10 mouse cellular contexts compared by ENCODE assay signal in the genomic region with DNA sequence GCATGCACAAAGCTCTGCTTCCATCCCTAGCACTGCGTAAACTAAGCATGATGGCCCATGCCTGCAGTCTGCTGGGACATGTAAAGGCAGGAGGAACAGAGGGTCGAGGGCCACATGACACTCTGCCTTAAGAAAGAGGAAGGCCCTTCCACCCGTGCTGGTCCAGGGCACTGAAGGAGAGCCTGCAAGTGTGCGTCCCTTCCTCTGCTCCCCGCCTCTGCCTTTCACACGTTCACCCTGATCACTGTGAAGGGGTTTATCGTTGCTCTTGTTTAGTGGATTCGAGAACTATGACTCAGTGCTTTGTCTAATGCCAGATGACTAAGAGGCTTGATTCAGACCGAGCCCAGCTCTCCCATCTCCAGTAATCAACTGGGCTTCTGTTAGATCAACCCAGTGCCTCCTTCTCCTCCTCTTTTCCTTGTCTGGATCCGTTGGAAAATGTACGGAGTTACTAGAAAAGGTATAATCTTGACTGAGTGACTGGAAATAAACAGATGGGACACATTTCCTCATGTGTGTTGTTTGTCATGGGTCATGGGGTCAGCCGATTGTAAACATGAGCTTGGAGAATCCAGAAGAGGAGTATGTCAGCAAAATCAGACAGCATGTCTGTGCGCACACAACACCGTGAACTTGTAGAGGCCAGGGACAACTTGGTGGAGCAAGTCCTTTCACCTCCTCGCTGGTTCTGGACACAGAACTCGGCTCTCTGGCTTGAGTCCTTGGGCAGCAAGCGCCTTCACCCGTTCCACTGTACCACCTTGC. TPM values are rescaled to one million over a fixed set of nuclear protein-coding genes. Genes with fewer than 3 reads are reported as not detected.
DNase-seq lines count a peak whose midpoint lies in the region; ATAC-seq and TF ChIP-seq lines count a peak whose summit lies in the region.
"Had no signal": no experiment of that assay in that cellular context is flagged by ENCODE, and none has a peak within 500 bp of the region (broad histone marks: within the 10 kb centered on the region; RNA-seq: fewer than 3 reads in every experiment).

No protein-coding gene starts in this region.

- peak overlapping the region; percentile 35 for H3K27ac ChIP-seq in embryonic fibroblast, embryonic 13.5 days (ENCODE audit: insufficient read depth, low read length)
- H3K27ac ChIP-seq: midbrain, embryonic 12.5 days had no signal

- peak; percentile 82 for ATAC-seq in megakaryocyte, adult 5-6 weeks (ENCODE audit: poor library complexity, severe bottlenecking)
- no peak for ATAC-seq in activated CD4-positive, CD25-positive, alpha-beta regulatory T cell, adult 4 months

- no peak for TF ChIP-seq POLR2A in embryonic fibroblast, embryonic 13.5 days (IDR thresholded peaks at IDR 0.05; ENCODE audit: low read depth, low read length)

- intact Hi-C loops in left cerebral cortex, postnatal 10 days (cut with DNase I): loop anchor here (5.0 kb wide), 1 partner anchor 37 kb away; no protein-coding TSS in a partner anchor

- H3K4me3 ChIP-seq in embryonic fibroblast, embryonic 13.5 days (ENCODE audit: insufficient read depth, low read length): no peak overlapping the region
- H3K4me3 ChIP-seq: midbrain, embryonic 12.5 days had no signal

- peak; percentile 39 to 62 for DNase-seq in left cerebral cortex, adult 18-20 months (ENCODE audit: low spot score in 2 of 2)
- no peak for DNase-seq in left cerebral cortex, postnatal 10 days (ENCODE audit: extremely low spot score in 1 of 2, low spot score in 2 of 2)
- peak; percentile 87 for DNase-seq in NIH3T3 (ENCODE audit: low read depth)
- DNase-seq in neural tube, embryonic 10.5 days (ENCODE audit: extremely low spot score, low spot score): no peak
- DNase-seq in kidney, postnatal 4 days: no peak
- DNase-seq: thymus, postnatal 4 days had no signal

- TF ChIP-seq CTCF in embryonic fibroblast, embryonic 13.5 days (IDR thresholded peaks at IDR 0.05; ENCODE audit: borderline replicate concordance, insufficient read depth, low read length): no peak

- peaks cover 9% of the 10 kb centered on the region; the same call in 1 of the 2 replicates for H3K4me1 ChIP-seq in embryonic fibroblast, embryonic 13.5 days (ENCODE audit: control insufficient read depth, insufficient read depth, low read length)
- H3K4me1 ChIP-seq: midbrain, embryonic 12.5 days had no signal

RNA-seq across cellular contexts. Expression of a gene that starts 16.7 kb away (rescaled TPM):
- total RNA-seq in left cerebral cortex, adult 18-20 months (2021): 10 to 100 TPM; 34.3 to 34.6 TPM
- total RNA-seq in left cerebral cortex, postnatal 10 days (2021): 10 to 100 TPM; 35.5 to 37.1 TPM
- polyA plus RNA-seq in embryonic fibroblast, embryonic 13.5 days (2011; ENCODE audit: insufficient read length, low read depth, missing spikeins): 34.0 and 44.9 TPM in 2 replicates
- total RNA-seq in megakaryocyte, adult 5-6 weeks (2015): 14.9 and 18.5 TPM in 2 replicates
- total RNA-seq in megakaryocyte, adult 5-6 weeks (2017): 8.2 and 12.4 TPM in 2 replicates
- 1 to 10 TPM; 1.4 to 3.1 TPM for polyA plus RNA-seq in activated CD4-positive, CD25-positive, alpha-beta regulatory T cell, adult 4 months (2017; shearing (Covaris generic))

RNA-seq across cellular contexts. Expression of a gene that starts 54.9 kb away (rescaled TPM):
- total RNA-seq in left cerebral cortex, adult 18-20 months (2021): 10 to 100 TPM; 14.3 to 14.7 TPM
- total RNA-seq in left cerebral cortex, postnatal 10 days (2021): 10 to 100 TPM; 13.6 to 14.4 TPM
- 3.6 and 4.4 TPM in 2 replicates for polyA plus RNA-seq in embryonic fibroblast, embryonic 13.5 days (2011; ENCODE audit: insufficient read length, low read depth, missing spikeins)
- 1.0 and 1.4 TPM in 2 replicates for total RNA-seq in megakaryocyte, adult 5-6 weeks (2015)
- 2.2 and 8.9 TPM in 2 replicates for total RNA-seq in megakaryocyte, adult 5-6 weeks (2017)
- 1 to 10 TPM; 2.6 to 3.2 TPM for polyA plus RNA-seq in activated CD4-positive, CD25-positive, alpha-beta regulatory T cell, adult 4 months (2017; shearing (Covaris generic))

Comparison
In these comparisons a context has a peak if more than half of its experiments do, and no peak if none do; other contexts are left out.
1. DNase-seq: peak in left cerebral cortex, adult 18-20 months (2 of 2) and NIH3T3 (single experiment); none in left cerebral cortex, postnatal 10 days (0 of 2), neural tube, embryonic 10.5 days (single experiment) and kidney, postnatal 4 days (0 of 2).